Mouse (Mus musculus) stomach, adult 2 months (tissue): ENCODE data around the gene Cebpe. TPM values are rescaled to one million over a fixed set of nuclear protein-coding genes. Genes with fewer than 3 reads are reported as not detected.

Experiments
- polyA plus RNA-seq: library from polyadenylated mRNA; depleted of rRNA; stranded (reverse); fragments of >200 nt; gene quantifications from 2 replicates; pipeline ENCODE4 v1.2.3, GENCODE M21; 2012; rRNA removed

Gene Cebpe
- polyA plus RNA-seq = 2.6 and 7.1 TPM in 2 replicates

DNA sequence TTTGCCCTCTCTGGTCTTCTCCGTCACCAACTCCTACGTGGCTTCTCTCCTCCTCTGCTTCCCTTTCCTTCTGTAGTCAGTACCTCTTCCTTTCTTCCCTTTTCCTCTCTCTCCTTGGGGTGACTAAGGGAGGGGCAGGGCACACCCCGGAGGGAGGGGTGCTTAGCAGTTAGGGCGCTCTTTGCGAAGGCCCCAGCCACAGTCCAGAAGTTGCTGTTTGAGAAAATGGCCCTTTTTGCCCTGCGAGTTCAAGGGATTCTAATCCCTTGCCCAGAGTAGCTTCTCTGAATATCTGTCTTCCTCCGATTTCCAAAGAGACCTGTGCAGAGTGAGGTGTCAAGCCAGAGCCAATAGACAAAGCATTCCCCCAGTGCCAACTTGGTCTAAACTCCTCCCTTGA is at the start of gene Cebpe:
Cebpe (minus strand) TSS at position 101 of the 400 bp plus-strand sequence.

DNA sequence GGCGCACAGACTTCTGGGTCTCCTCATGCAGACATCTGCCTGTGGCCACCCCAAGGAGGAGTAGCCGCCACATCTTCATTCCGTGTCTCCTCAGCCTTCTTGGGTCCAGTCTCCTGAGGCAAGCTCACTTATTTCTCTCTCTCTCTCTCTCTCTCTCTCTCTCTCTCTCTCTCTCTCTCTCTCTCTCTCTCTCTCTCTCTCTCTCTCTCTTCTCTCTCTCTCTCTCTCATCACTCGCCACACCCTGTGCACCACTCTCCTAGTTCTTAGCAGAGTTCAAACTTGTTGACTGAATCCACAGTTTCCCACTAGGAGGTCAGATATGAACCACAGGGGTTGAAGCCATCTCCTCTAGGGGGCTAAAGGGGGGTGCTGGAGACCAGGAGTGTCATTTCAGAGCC is 13.2 kb downstream of the Cebpe start, which contains the start of gene Gm29776:
Gm29776 (minus strand) TSS at position 101 of the 400 bp plus-strand sequence.

GRCm38 (mm10) chr14:54686522-54687143 is 25.3 kb downstream of the Cebpe start, which contains the start of gene Acin1:
TSS of gene Acin1 (minus strand) at chr14:54686931.

GRCm38 (mm10) chr14:54686063-54686521 is 25.9 kb downstream of the Cebpe start, which contains the start of gene 1700123O20Rik:
TSS of gene 1700123O20Rik (plus strand) at chr14:54686216.

Other genes with a start within 250 kb of the Cebpe start
- gene Lrp10, start 248.0 kb downstream of the Cebpe start, polyA plus RNA-seq = 117 and 169 TPM in 2 replicates
- gene Rem2, start 236.1 kb downstream of the Cebpe start, polyA plus RNA-seq = 0.30 and 0.37 TPM in 2 replicates
- 7.3 and 13.3 TPM in 2 replicates for gene Prmt5, start 194.6 kb downstream of the Cebpe start, polyA plus RNA-seq
- gene Haus4, start 157.6 kb downstream of the Cebpe start, polyA plus RNA-seq = 3.3 and 4.1 TPM in 2 replicates
- 8.4 and 8.7 TPM in 2 replicates for gene Ajuba, start 134.6 kb downstream of the Cebpe start, polyA plus RNA-seq
- 3.6 and 4.1 TPM in 2 replicates for gene 4931414P19Rik, start 106.2 kb downstream of the Cebpe start, polyA plus RNA-seq
- 93.0 and 120 TPM in 2 replicates for gene Psmb5, start 94.2 kb downstream of the Cebpe start, polyA plus RNA-seq
- gene Psmb11, start 90.7 kb downstream of the Cebpe start, polyA plus RNA-seq = not detected in 2 replicates
- not detected in 2 replicates for gene Gm17606, start 71.2 kb downstream of the Cebpe start, polyA plus RNA-seq
- 2.8 and 4.0 TPM in 2 replicates for gene Cdh24, start 70.8 kb downstream of the Cebpe start, polyA plus RNA-seq
- 16.1 and 38.8 TPM in 2 replicates for gene 1700123O20Rik, start 26.0 kb downstream of the Cebpe start, polyA plus RNA-seq
- gene Acin1, start 25.2 kb downstream of the Cebpe start, polyA plus RNA-seq = 30.3 and 44.2 TPM in 2 replicates
- gene Gm29776, start 13.3 kb downstream of the Cebpe start, polyA plus RNA-seq = not detected in 2 replicates
- gene Slc7a8, start 69.8 kb upstream of the Cebpe start, polyA plus RNA-seq = 11.9 and 13.5 TPM in 2 replicates
- gene Rnf212b, start 102.0 kb upstream of the Cebpe start, polyA plus RNA-seq = not detected in 2 replicates
- gene Homez, start 158.8 kb upstream of the Cebpe start, polyA plus RNA-seq = 1.6 and 1.7 TPM in 2 replicates
- gene Ppp1r3e, start 165.4 kb upstream of the Cebpe start, polyA plus RNA-seq = 7.0 and 8.5 TPM in 2 replicates
- 21.4 and 24.2 TPM in 2 replicates for gene Bcl2l2, start 171.2 kb upstream of the Cebpe start, polyA plus RNA-seq
- gene Gm20521, start 171.3 kb upstream of the Cebpe start, polyA plus RNA-seq = 11.1 and 13.1 TPM in 2 replicates
- 19.9 and 24.8 TPM in 2 replicates for gene Pabpn1, start 180.3 kb upstream of the Cebpe start, polyA plus RNA-seq
- gene Slc22a17, start 201.0 kb upstream of the Cebpe start, polyA plus RNA-seq = 30.5 and 37.7 TPM in 2 replicates
- gene Efs, start 214.0 kb upstream of the Cebpe start, polyA plus RNA-seq = 13.5 and 18.0 TPM in 2 replicates
- 0.16 and 0.51 TPM in 2 replicates for gene Il25, start 220.5 kb upstream of the Cebpe start, polyA plus RNA-seq
- 1.7 and 3.0 TPM in 2 replicates for gene Cmtm5, start 224.1 kb upstream of the Cebpe start, polyA plus RNA-seq